Mouse (Mus musculus) ES-E14 (cell line): Measurements from ENCODE around the gene Capg. TPM values are rescaled to one million over a fixed set of nuclear protein-coding genes. Genes with fewer than 3 reads are reported as not detected.

Experiments used
- DNase-seq: peaks from one replicate; pipeline ENCODE4 v3.0.0-alpha.2; 2013; ENCODE audit warnings: low read depth, low spot score
- H3K27ac ChIP-seq: 2 replicates; pipeline ENCODE4 v1.5.1; 2012; ENCODE audit warnings: low read depth, mild to moderate bottlenecking, low read length, moderate library complexity, mixed read lengths; ENCODE audit not compliant: poor library complexity, insufficient read depth, severe bottlenecking
- H3K36me3 ChIP-seq: 2 replicates; pipeline ENCODE4 v1.6.1; 2012; ENCODE audit warnings: mild to moderate bottlenecking, low read length, moderate library complexity, mixed read lengths; ENCODE audit not compliant: control insufficient read depth, poor library complexity, insufficient read depth, severe bottlenecking
- H3K4me1 ChIP-seq, 2 experiments: fragments of 150-350 bp in 1 of 2; sonication (generic) in 1 of 2; 2 replicates each; pipeline ENCODE4 v1.6.1; 2012; ENCODE audit warnings: low read length in 2 of 2, mild to moderate bottlenecking in 1 of 2, mixed read lengths in 1 of 2; ENCODE audit not compliant: control insufficient read depth in 2 of 2, insufficient read depth in 2 of 2, poor library complexity in 1 of 2
- H3K4me3 ChIP-seq, 2 experiments: fragments of 150-350 bp in 1 of 2; sonication (generic) in 1 of 2; 2 replicates each; pipeline ENCODE4 v1.5.1; 2012; ENCODE audit warnings: low read length in 2 of 2, low read depth in 1 of 2, mild to moderate bottlenecking in 1 of 2, mixed read lengths in 1 of 2; ENCODE audit not compliant: insufficient read depth in 1 of 2, poor library complexity in 1 of 2, severe bottlenecking in 1 of 2
- H3K9ac ChIP-seq: 2 replicates; pipeline ENCODE4 v1.6.1; 2012; ENCODE audit warnings: low read depth, mild to moderate bottlenecking, low read length, mixed read lengths; ENCODE audit not compliant: poor library complexity, insufficient read depth, severe bottlenecking
- H3K9me3 ChIP-seq: fragments of 150-350 bp; sonication (generic); 2 replicates; pipeline ENCODE4 v1.6.1; 2012; ENCODE audit warnings: low read depth, mild to moderate bottlenecking, low read length; ENCODE audit not compliant: control insufficient read depth, insufficient read depth
- CHD2 ChIP-seq: IDR thresholded peaks from 2 replicates; pipeline ENCODE4 v1.6.1; 2014; ENCODE audit warnings: mild to moderate bottlenecking, low read depth, low read length, inconsistent platforms
- HCFC1 ChIP-seq: IDR thresholded peaks from 2 replicates; pipeline ENCODE4 v1.6.1; 2012; ENCODE audit warnings: low read length, inconsistent platforms, borderline replicate concordance; ENCODE audit not compliant: insufficient read depth
- MAFK ChIP-seq: IDR thresholded peaks from 2 replicates; pipeline ENCODE4 v1.6.1; 2014; ENCODE audit warnings: mild to moderate bottlenecking, low read depth, low read length, inconsistent platforms; ENCODE audit not compliant: insufficient read depth
- ZC3H11A ChIP-seq: IDR thresholded peaks from 2 replicates; pipeline ENCODE4 v1.6.1; 2012; ENCODE audit warnings: low read depth, mild to moderate bottlenecking, inconsistent platforms, low read length, borderline replicate concordance
- ZNF384 ChIP-seq: IDR thresholded peaks from 2 replicates; pipeline ENCODE4 v1.6.1; 2012; ENCODE audit warnings: low read depth, low read length, inconsistent platforms
- in situ Hi-C, 2 experiments: fragments of 600-800 bp; cut with MboI; formaldehyde crosslinking; loops; one replicate each; pipeline ENCODE4 v1.15.1; 2025; ENCODE audit warnings: low sequenced_read_pairs in 2 of 2, inconsistent platforms in 1 of 2; ENCODE audit not compliant: unreplicated experiment in 2 of 2
- total RNA-seq: library from RNA; depleted of rRNA; stranded (reverse); fragments of 300-350 nt; gene quantifications from 2 replicates; pipeline ENCODE4 v1.2.3, GENCODE M21; 2012

The Capg gene
- total RNA-seq, 1 experiment, result 58.4 TPM

- no peaks in the 10 kb centered on the region for H3K36me3 ChIP-seq
- peak overlapping the region; percentile 32; the same call in 1 of the 2 replicates for H3K9ac ChIP-seq
- TF ChIP-seq ZC3H11A (no peak), CHD2 (no peak), HCFC1 (no peak), MAFK (no peak), ZNF384 (no peak)
- no peak overlapping the region for H3K27ac ChIP-seq
- H3K9me3 ChIP-seq, result no peaks in the 10 kb centered on the region
- H3K4me3 ChIP-seq, result no peak overlapping the region
- in situ Hi-C loops, result no loop called here
- H3K4me1 ChIP-seq, result peaks cover 2 to 7% of the 10 kb centered on the region in 2 experiments; a peak in 2 of 4 replicates
- no peak for DNase-seq
Measured at GRCm38 (mm10) chr6:72508596-72508995, 35.6 kb upstream of the Capg start.

- no peaks in the 10 kb centered on the region for H3K36me3 ChIP-seq
- H3K27ac ChIP-seq, result no peak overlapping the region
- no peak overlapping the region for H3K9ac ChIP-seq
- in situ Hi-C loops, result no loop called here
- DNase-seq, result no peak
- peaks cover 2 to 10% of the 10 kb centered on the region in 2 experiments; a peak in 2 of 4 replicates for H3K4me1 ChIP-seq
- H3K9me3 ChIP-seq, result no peaks in the 10 kb centered on the region
- TF ChIP-seq ZNF384, result no peak
- no peak for TF ChIP-seq MAFK
- no peak for TF ChIP-seq HCFC1
- no peak for TF ChIP-seq CHD2
- TF ChIP-seq ZC3H11A, result no peak
- no peak overlapping the region for H3K4me3 ChIP-seq
Measured at GRCm38 (mm10) chr6:72509872-72510435, 34.2 kb upstream of the Capg start.

GRCm38 (mm10) chr6:72510686-72511421 is 33.3 kb upstream of the Capg start:
- Histone ChIP-seq H3K9me3 (no peaks in the 10 kb centered on the region), H3K4me1 (peaks cover 2 to 12% of the 10 kb centered on the region in 2 experiments; a peak in 2 of 4 replicates), H3K4me3 (no peak overlapping the region), H3K36me3 (no peaks in the 10 kb centered on the region), H3K9ac (no peak overlapping the region), H3K27ac (no peak overlapping the region)
- in situ Hi-C loops, result no loop called here
- TF ChIP-seq MAFK (no peak), ZNF384 (no peak), HCFC1 (no peak)
- no peak for DNase-seq

GRCm38 (mm10) chr6:72512386-72513070 is 31.7 kb upstream of the Capg start:
- TF ChIP-seq ZC3H11A (no peak), ZNF384 (no peak), MAFK (peak; percentile 94)
- peak overlapping the region; percentile 27 to 40; a peak in 3 of 4 replicates for H3K4me3 ChIP-seq
- H3K27ac ChIP-seq, result peak overlapping the region; percentile 32; the same call in 1 of the 2 replicates
- in situ Hi-C loops, result no loop called here
- peak overlapping the region; percentile 67 for H3K9ac ChIP-seq
- peaks cover 2 to 12% of the 10 kb centered on the region in 2 experiments; a peak in 2 of 4 replicates for H3K4me1 ChIP-seq
- H3K9me3 ChIP-seq, result no peaks in the 10 kb centered on the region
- H3K36me3 ChIP-seq, result no peaks in the 10 kb centered on the region
- DNase-seq, result peak; percentile 54
